Mouse (Mus musculus) MEL-GATA-1-ER (cell line): Measurements from ENCODE around the gene Cacna1e.

ENCODE experiments used
- DNase-seq: peaks from one replicate; pipeline ENCODE4 v3.0.0-alpha.2; 2012; ENCODE audit warnings: low read depth; ENCODE audit errors: extremely low read depth

Gene Cacna1e

GRCm38 (mm10) chr1:154884275-154885206, at the start of gene Cacna1e:
Gene Cacna1e, minus strand, starts transcription at chr1:154884501.
- no peak for DNase-seq

GRCm38 (mm10) chr1:154918406-154918805, 34.1 kb upstream of the Cacna1e start:
- no peak for DNase-seq

GRCm38 (mm10) chr1:154917438-154917837, 33.1 kb upstream of the Cacna1e start:
- DNase-seq = no peak

- no peak for DNase-seq
Observed at GRCm38 (mm10) chr1:154909554-154909953, 25.3 kb upstream of the Cacna1e start.

GRCm38 (mm10) chr1:154897390-154897789, 13.1 kb upstream of the Cacna1e start:
- DNase-seq = no peak

GRCm38 (mm10) chr1:154890244-154890643, 5.9 kb upstream of the Cacna1e start:
- DNase-seq = no peak

GRCm38 (mm10) chr1:154888495-154888894, 4.2 kb upstream of the Cacna1e start:
- DNase-seq = no peak

GRCm38 (mm10) chr1:154888018-154888417, 3.7 kb upstream of the Cacna1e start:
- no peak for DNase-seq

GRCm38 (mm10) chr1:154887546-154887945, 3.2 kb upstream of the Cacna1e start:
- DNase-seq = no peak

- DNase-seq = no peak
Observed at GRCm38 (mm10) chr1:154886611-154887010, 2.3 kb upstream of the Cacna1e start.

GRCm38 (mm10) chr1:154885207-154885548, 877 bp upstream of the Cacna1e start:
- DNase-seq = no peak

- no peak for DNase-seq
Observed at GRCm38 (mm10) chr1:154883596-154884191, 607 bp downstream of the Cacna1e start.

- DNase-seq = no peak
Observed at GRCm38 (mm10) chr1:154865981-154866380, 18.3 kb downstream of the Cacna1e start.

- no peak for DNase-seq
Observed at GRCm38 (mm10) chr1:154861416-154861815, 22.9 kb downstream of the Cacna1e start.

- DNase-seq = no peak
Observed at GRCm38 (mm10) chr1:154854564-154854963, 29.7 kb downstream of the Cacna1e start.

GRCm38 (mm10) chr1:154850515-154851287, 33.6 kb downstream of the Cacna1e start:
- no peak for DNase-seq

- no peak for DNase-seq
Observed at GRCm38 (mm10) chr1:154848683-154849579, 35.4 kb downstream of the Cacna1e start.

GRCm38 (mm10) chr1:154846900-154847299, 37.4 kb downstream of the Cacna1e start:
- DNase-seq = no peak

- no peak for DNase-seq
Observed at GRCm38 (mm10) chr1:154843427-154843826, 40.9 kb downstream of the Cacna1e start.

GRCm38 (mm10) chr1:154842336-154842735, 42.0 kb downstream of the Cacna1e start:
- no peak for DNase-seq

- DNase-seq = no peak
Observed at GRCm38 (mm10) chr1:154841057-154841630, 43.2 kb downstream of the Cacna1e start.
